Mouse (Mus musculus) liver, embryonic 12.5 days (tissue): Measurements from ENCODE around the gene Tsr1. TPM values are rescaled to one million over a fixed set of nuclear protein-coding genes. Genes with fewer than 3 reads are reported as not detected.

Source experiments
- ATAC-seq: fragments of 200-750 bp; cut with Nextera tagmentation; 2 replicates; pipeline ENCODE4 v1.8.0; 2017; ENCODE audit warnings: moderate number of reproducible peaks, mild to moderate bottlenecking, moderate library complexity
- H3K27ac ChIP-seq: fragments of 300-500 bp; sonication (generic); 2 replicates; pipeline ENCODE4 v1.5.1; 2016; ENCODE audit warnings: mild to moderate bottlenecking
- H3K27me3 ChIP-seq: fragments of 300-500 bp; sonication (generic); replicated peaks from 2 replicates; pipeline ENCODE4 v1.6.1; 2016; ENCODE audit warnings: mild to moderate bottlenecking, moderate library complexity
- H3K36me3 ChIP-seq: fragments of 300-500 bp; sonication (generic); 2 replicates; pipeline ENCODE4 v1.6.1; 2016; ENCODE audit warnings: mild to moderate bottlenecking, moderate library complexity
- H3K4me1 ChIP-seq: fragments of 300-500 bp; sonication (generic); 2 replicates; pipeline ENCODE4 v1.6.1; 2016
- H3K4me2 ChIP-seq: fragments of 300-500 bp; sonication (generic); 2 replicates; pipeline ENCODE4 v1.6.1; 2016; ENCODE audit warnings: mild to moderate bottlenecking, moderate library complexity
- H3K4me3 ChIP-seq: fragments of 300-500 bp; sonication (generic); 2 replicates; pipeline ENCODE4 v1.5.1; 2016; ENCODE audit warnings: mild to moderate bottlenecking, moderate library complexity
- H3K9ac ChIP-seq: fragments of 300-500 bp; sonication (generic); 2 replicates; pipeline ENCODE4 v1.6.1; 2016; ENCODE audit warnings: mild to moderate bottlenecking, moderate library complexity
- H3K9me3 ChIP-seq: fragments of 300-500 bp; sonication (generic); replicated peaks from 2 replicates; pipeline ENCODE4 v1.6.1; 2016; ENCODE audit warnings: mild to moderate bottlenecking, moderate library complexity
- WGBS: fragments of 180-500 bp; shearing (Covaris S2); methylation state at CpG from one replicate; pipeline ENCODE4 v1.1.7; 2016; ENCODE audit not compliant: insufficient replicate concordance; 5-methylcytosine and 5-hydroxymethylcytosine counted together
- polyA plus RNA-seq: library from polyadenylated mRNA; unstranded; fragments of >200 nt; fragmentation: Nextera tagmentation; extraction: Ambion mirVana; gene quantifications from 2 replicates; pipeline ENCODE4 v1.2.1, GENCODE M21; 2016

Gene Tsr1
- 45.5 and 47.1 TPM in 2 replicates for polyA plus RNA-seq

DNA sequence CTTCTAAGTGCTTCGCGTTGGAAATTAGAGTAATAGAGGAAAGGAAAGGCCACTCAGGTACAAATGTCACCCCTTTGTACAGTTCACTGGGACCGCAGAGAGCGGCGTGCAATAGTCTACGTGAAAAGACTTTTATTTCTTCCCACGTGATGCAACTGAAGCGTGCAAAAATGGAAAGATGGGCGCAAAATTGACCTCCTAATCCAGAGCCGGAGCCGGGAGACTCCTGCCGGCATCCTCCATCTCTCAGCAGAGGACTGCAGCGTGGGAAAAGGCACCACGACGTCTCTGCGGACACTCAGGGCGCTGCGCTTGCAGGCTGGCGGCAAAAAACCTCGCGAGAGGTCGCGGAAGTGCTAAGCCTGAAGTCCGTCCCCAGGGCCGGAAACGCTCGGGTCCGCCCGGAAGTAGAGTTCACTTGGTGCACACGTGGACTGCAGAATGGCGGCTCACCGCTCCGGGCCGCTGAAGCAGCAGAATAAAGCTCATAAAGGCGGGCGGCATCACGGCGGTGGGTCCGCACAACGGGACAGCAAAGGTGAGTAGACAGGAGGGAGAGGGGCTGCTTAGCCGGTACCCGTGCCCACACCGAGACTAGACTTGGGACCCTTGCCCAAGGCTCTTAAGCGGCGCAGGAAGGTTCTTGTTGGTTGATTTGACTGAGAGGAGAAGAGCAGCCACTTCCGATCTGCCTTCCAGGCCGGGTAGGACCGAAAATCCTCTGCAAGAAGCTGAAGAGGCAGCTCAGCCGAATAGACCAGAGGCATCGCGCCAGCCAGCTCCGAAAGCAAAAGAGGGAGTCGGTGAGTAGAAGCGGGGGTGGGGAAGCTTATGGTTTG lies at the start of gene Tsr1:
Gene Tsr1, plus strand, starts transcription at position 394 of the 839 bp plus-strand sequence.
- Histone ChIP-seq H3K36me3 (peaks cover 41% of the 10 kb centered on the region), H3K4me2 (peak within 1 kb of the TSS; percentile 100), H3K9ac (peak within 1 kb of the TSS; percentile 84), H3K9me3 (no peaks in the 10 kb centered on the region), H3K27ac (peak within 1 kb of the TSS; percentile 81), H3K4me3 (peak within 1 kb of the TSS; percentile 84), H3K27me3 (no peaks in the 10 kb centered on the region), H3K4me1 (peaks cover 43% of the 10 kb centered on the region)
- peak; percentile 84 for ATAC-seq
- under 1% methylated on average over 54 of the region's 54 CpGs for WGBS

DNA sequence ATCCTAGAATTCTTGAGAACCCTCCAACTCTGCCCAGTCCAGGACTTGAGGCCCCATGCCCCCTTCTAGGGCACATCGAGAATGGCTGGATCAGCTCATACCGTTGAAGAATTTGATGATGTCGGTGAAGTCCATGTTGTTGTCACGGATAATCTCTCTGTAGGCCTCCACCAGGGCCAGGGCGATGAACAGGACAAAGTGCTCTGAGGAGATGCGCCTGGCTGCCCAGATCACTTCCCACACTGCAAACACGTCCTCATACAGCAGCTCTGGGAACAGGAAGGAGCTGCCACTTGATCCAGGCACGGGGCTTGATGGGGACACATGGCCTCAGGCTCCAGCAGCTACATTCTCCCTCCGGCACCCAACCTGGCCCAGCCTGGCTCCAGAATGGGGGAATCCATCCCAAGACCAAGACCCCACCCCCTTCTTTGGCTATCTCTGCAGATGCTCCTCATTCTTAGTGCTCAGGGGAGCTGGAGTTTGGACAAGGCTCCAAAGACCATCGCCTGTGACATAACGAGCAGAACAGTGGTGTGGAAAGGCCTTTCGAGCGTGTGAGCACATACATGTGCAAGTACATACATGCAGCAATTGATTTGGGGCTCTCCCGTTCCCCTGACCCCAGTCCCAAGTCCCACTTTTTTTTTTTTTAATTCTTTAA lies 46.7 kb upstream of the Tsr1 start:
- Histone ChIP-seq H3K27me3 (no peaks in the 10 kb centered on the region), H3K4me1 (peaks cover 18% of the 10 kb centered on the region), H3K36me3 (peaks cover 8% of the 10 kb centered on the region), H3K4me3 (no peak overlapping the region), H3K27ac (no peak overlapping the region), H3K9me3 (no peaks in the 10 kb centered on the region), H3K9ac (no peak overlapping the region), H3K4me2 (no peak overlapping the region)
- ATAC-seq = no peak
- 78% methylated on average over 14 of the region's 14 CpGs for WGBS

GRCm38 (mm10) chr11:74857756-74858155 lies 40.1 kb upstream of the Tsr1 start:
- ATAC-seq = no peak
- Histone ChIP-seq H3K4me2 (no peak overlapping the region), H3K4me3 (no peak overlapping the region), H3K27me3 (no peaks in the 10 kb centered on the region), H3K9me3 (no peaks in the 10 kb centered on the region), H3K9ac (no peak overlapping the region), H3K27ac (no peak overlapping the region), H3K4me1 (no peaks in the 10 kb centered on the region), H3K36me3 (peaks cover 8% of the 10 kb centered on the region)
- WGBS = 86% methylated on average over 9 of the region's 9 CpGs

DNA sequence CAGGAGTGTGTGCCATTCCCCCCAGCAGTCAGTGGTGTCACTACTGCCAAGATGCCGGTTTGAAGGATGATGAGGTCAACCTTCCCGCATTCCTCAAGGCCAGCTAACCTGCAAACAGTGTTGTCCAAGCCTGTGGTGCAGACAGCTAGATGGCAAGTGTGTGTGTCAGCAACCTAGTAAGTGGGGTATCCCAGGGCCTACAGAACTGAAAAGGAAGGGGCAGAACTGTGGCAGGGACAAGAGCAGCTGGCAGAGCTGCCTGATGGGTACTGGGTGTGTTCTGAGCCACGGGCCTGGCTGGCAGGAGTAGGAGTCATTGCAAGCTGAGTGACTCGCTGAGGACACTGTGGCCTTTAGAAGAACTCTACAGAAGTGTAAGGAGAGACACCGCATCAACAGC lies 35.7 kb upstream of the Tsr1 start:
- no peak overlapping the region for H3K9ac ChIP-seq
- 78% methylated on average over 5 of the region's 5 CpGs for WGBS
- no peak overlapping the region for H3K4me3 ChIP-seq

DNA sequence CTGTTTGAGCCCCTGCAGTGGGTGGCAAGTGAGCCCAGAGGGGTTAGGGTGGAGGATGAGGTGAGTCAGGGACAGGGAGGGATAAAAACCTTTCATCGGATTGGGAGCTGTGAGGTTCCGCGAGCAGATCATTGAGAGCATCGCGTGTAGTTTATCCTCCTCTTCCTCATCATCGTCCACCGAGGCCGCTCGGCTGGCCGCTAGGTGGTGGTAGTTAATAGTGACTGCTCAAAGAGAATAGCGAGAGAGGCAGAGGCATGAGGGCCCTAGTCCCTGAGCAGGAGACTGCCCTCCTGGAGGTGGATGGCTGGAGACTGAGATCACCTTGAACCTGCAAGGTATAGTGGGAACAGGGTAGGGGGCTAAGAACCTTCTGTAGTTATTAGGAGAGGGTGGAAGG lies 34.4 kb upstream of the Tsr1 start:
- Histone ChIP-seq H3K4me1 (no peaks in the 10 kb centered on the region), H3K36me3 (0 out of 2 replicates have a peak, but pooled peaks cover 7% of the 10 kb centered on the region), H3K9ac (no peak overlapping the region), H3K4me2 (no peak overlapping the region), H3K4me3 (no peak overlapping the region), H3K27me3 (no peaks in the 10 kb centered on the region), H3K9me3 (no peaks in the 10 kb centered on the region), H3K27ac (no peak overlapping the region)
- 28% methylated on average over 11 of the region's 11 CpGs for WGBS
- no peak for ATAC-seq

More for the DNA sequence above, 35.7 kb upstream of the Tsr1 start:
- Histone ChIP-seq H3K36me3 (0 out of 2 replicates have a peak, but pooled peaks cover 1% of the 10 kb centered on the region), H3K4me1 (no peaks in the 10 kb centered on the region), H3K9me3 (no peaks in the 10 kb centered on the region), H3K27ac (no peak overlapping the region), H3K4me2 (no peak overlapping the region), H3K27me3 (no peaks in the 10 kb centered on the region)
- ATAC-seq = no peak

DNA sequence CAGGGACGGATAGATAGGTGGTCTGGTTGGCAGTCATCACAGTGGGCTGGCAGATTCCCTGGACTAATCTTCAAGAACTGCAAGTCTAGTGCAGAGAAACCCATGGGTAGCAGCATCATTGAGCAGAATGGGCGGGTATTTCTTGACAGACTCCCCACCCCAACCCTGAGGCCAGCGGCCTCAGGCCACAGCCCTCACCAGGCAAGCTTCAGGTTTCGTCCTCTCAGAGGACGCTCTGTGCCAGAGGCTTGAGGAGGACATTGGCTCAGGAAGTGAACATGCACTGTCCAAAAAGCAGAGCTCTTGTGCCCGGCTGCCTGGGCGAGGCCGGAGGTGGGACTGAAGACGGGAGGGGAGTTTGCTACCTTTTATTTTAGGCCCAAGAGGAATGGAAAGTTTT lies 33.5 kb upstream of the Tsr1 start:
- no peak overlapping the region for H3K4me2 ChIP-seq
- no peak overlapping the region for H3K9ac ChIP-seq
- ATAC-seq = no peak
- 82% methylated on average over 9 of the region's 9 CpGs for WGBS
- H3K4me1 ChIP-seq = no peaks in the 10 kb centered on the region
- H3K9me3 ChIP-seq = no peaks in the 10 kb centered on the region
- H3K27me3 ChIP-seq = no peaks in the 10 kb centered on the region
- H3K27ac ChIP-seq = no peak overlapping the region
- no peak overlapping the region for H3K4me3 ChIP-seq
- 0 out of 2 replicates have a peak, but pooled peaks cover 7% of the 10 kb centered on the region for H3K36me3 ChIP-seq

DNA sequence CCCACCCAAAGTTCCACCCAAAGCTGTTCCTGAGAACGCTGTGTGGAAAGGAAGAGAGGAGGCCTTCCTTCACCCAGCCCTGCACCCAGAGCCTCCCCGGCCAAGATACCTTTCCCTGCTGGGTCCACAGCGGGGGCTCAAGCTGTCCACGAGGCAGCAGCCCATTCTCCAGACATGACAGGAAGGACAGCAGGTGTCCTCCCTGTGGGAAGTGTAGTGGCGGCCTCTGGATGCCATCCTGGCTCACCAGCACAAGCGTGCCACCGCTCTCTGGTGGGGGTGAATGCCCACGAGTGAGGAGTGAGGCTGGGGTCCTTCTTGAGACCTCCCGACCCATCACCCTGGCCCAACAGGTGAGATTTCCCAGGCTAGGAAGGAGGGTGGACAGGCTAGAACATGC lies 32.6 kb upstream of the Tsr1 start:
- ATAC-seq = no peak
- 0 out of 2 replicates have a peak, but pooled peaks cover 7% of the 10 kb centered on the region for H3K36me3 ChIP-seq
- H3K4me3 ChIP-seq = no peak overlapping the region
- no peaks in the 10 kb centered on the region for H3K4me1 ChIP-seq
- H3K27me3 ChIP-seq = no peaks in the 10 kb centered on the region
- no peaks in the 10 kb centered on the region for H3K9me3 ChIP-seq
- no peak overlapping the region for H3K9ac ChIP-seq
- 77% methylated on average over 9 of the region's 9 CpGs for WGBS
- H3K27ac ChIP-seq = no peak overlapping the region
- no peak overlapping the region for H3K4me2 ChIP-seq

DNA sequence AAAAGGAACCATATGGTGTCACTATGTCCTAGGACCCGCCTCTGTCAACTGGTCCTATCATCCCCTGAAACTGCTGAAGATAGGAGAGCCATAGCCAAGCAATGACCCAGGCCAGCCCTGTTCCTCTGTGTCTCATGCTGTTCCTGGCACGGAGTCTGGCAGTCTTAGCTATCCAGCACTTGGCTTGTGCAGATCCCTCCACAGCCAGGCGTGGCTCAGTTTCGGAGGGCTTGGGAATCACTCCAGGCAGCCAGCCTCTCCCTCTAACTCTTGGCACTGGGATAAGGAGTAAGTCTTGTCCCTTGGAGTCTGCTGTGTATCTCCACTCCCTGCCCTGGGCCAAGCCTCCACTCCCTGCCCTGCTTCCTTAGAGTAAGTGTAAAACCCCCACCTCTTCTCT lies 31.2 kb upstream of the Tsr1 start:
- Histone ChIP-seq H3K36me3 (0 out of 2 replicates have a peak, but pooled peaks cover 7% of the 10 kb centered on the region), H3K9me3 (no peaks in the 10 kb centered on the region), H3K27me3 (no peaks in the 10 kb centered on the region), H3K4me2 (no peak overlapping the region), H3K9ac (no peak overlapping the region), H3K27ac (no peak overlapping the region), H3K4me3 (no peak overlapping the region), H3K4me1 (no peaks in the 10 kb centered on the region)
- ATAC-seq = no peak
- 73% methylated on average over 4 of the region's 4 CpGs for WGBS

GRCm38 (mm10) chr11:74867181-74867580 lies 30.7 kb upstream of the Tsr1 start:
- no peaks in the 10 kb centered on the region for H3K27me3 ChIP-seq
- H3K27ac ChIP-seq = no peak overlapping the region
- ATAC-seq = no peak
- H3K4me3 ChIP-seq = no peak overlapping the region
- H3K9ac ChIP-seq = no peak overlapping the region
- H3K9me3 ChIP-seq = no peaks in the 10 kb centered on the region
- 0 out of 2 replicates have a peak, but pooled peaks cover 7% of the 10 kb centered on the region for H3K36me3 ChIP-seq
- H3K4me2 ChIP-seq = no peak overlapping the region
- H3K4me1 ChIP-seq = no peaks in the 10 kb centered on the region
- WGBS = 69% methylated on average over 2 of the region's 2 CpGs

DNA sequence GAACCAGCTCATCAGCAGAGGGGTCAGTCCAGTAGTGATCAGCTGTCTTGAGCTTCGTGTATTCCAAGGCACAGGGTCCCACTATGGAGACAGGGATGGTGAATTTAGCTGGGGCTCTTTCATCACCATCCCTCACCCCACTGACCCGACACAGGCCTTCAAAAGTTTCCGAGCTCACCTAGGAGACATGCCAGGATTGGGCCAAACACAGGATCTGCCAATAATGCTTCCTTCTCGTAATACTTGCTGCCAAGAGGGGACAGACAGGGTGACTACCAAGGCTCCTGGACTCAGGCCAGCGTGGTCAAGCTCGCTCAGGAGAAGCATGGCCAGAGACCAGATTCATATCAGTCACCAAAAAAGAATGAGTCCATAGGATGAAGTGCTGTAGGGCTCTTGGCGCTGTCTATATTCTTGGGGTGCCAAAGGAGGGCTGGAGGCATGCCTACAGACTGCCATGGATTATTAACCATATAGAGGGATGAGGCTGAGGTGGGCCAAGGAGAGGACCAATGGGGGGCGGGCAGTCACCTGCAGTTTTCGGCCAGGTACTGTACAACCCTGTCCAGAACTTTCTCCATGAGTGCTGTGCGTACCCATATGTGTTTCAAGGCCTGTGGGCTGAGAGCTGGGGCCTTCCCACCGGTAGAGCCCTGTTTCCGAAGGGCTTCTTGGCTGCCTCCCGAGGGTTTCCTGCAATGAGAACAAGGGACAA lies 29.7 kb upstream of the Tsr1 start:
- Histone ChIP-seq H3K9me3 (no peaks in the 10 kb centered on the region), H3K36me3 (0 out of 2 replicates have a peak, but pooled peaks cover 7% of the 10 kb centered on the region), H3K27me3 (no peaks in the 10 kb centered on the region), H3K4me1 (no peaks in the 10 kb centered on the region), H3K27ac (no peak overlapping the region), H3K4me3 (no peak overlapping the region), H3K4me2 (no peak overlapping the region), H3K9ac (no peak overlapping the region)
- 79% methylated on average over 13 of the region's 13 CpGs for WGBS
- ATAC-seq = no peak

- 0 out of 2 replicates have a peak, but pooled peaks cover 7% of the 10 kb centered on the region for H3K36me3 ChIP-seq
- no peak overlapping the region for H3K4me3 ChIP-seq
- no peak for ATAC-seq
- H3K27me3 ChIP-seq = 0 out of 2 replicates have a peak, but pooled peaks cover 2% of the 10 kb centered on the region
- no peak overlapping the region for H3K9ac ChIP-seq
- peaks cover 2% of the 10 kb centered on the region; the same call in 1 of the 2 replicates for H3K4me1 ChIP-seq
- no peak overlapping the region for H3K27ac ChIP-seq
- WGBS = 77% methylated on average over 6 of the region's 6 CpGs
- no peaks in the 10 kb centered on the region for H3K9me3 ChIP-seq
- no peak overlapping the region for H3K4me2 ChIP-seq
These were observed 28.3 kb upstream of the Tsr1 start for GRCm38 (mm10) chr11:74869603-74870002.
